ENCODE assay signal across 12 mouse cellular contexts in the genomic region with DNA sequence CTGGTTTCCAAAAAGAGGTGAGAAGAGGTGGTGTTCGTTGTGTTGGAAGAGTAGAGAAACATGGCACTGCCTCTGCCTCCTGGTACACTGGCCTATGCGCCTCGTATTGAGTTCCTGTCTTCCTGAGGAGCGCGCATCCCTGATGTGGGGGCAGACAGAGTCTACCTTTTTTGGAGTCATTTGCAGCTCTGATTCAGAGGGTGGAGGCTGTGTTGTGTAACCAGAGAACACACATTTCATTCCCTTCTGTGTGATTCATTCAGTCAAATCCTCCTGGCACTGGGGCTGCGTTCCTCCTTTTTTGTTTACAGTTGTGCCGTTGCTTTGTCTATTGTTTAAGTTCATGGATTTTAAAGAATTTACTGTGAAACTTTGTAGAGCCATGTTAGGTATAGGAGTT.
DNase-seq lines count a peak whose midpoint lies in the region.
"Had no signal": no experiment of that assay in that cellular context is flagged by ENCODE, and none has a peak within 500 bp of the region (broad histone marks: within the 10 kb centered on the region; RNA-seq: fewer than 3 reads in every experiment).

No protein-coding gene starts in this region.

- peak; percentile 30 for DNase-seq in layer of hippocampus, adult 11-12 months (ENCODE audit: low spot score)
- DNase-seq in layer of hippocampus, adult 9-10 months (ENCODE audit: low spot score) = no peak
- DNase-seq in 3134 (ENCODE audit: extremely low read depth, insufficient read length, low spot score) = peak; percentile 32
- peak; percentile 49 for DNase-seq in adrenal gland, adult 8-10 months
- DNase-seq in left cerebral cortex, adult 9 months (ENCODE audit: low spot score in 2 of 2) = peak; percentile 19 to 65
- no peak for DNase-seq in thymus, postnatal 14 days
- DNase-seq in kidney, adult 8-10 months = no peak
- DNase-seq: cerebellum, postnatal 10 days; forebrain, postnatal 0 days; heart, adult 18-20 months; kidney, postnatal 36 days; lung, postnatal 36 days had no signal

Comparison
In these comparisons a context has a peak if more than half of its experiments do, and no peak if none do; other contexts are left out.
1. DNase-seq: peak in layer of hippocampus, adult 11-12 months (single experiment), 3134 (single experiment), adrenal gland, adult 8-10 months (single experiment) and left cerebral cortex, adult 9 months (2 of 2); none in layer of hippocampus, adult 9-10 months (single experiment), thymus, postnatal 14 days (single experiment) and kidney, adult 8-10 months (0 of 2).